Mouse (Mus musculus): Measurements from ENCODE around the gene Vmn1r36.
"Not testable (repeated sequence)": the region's sequence is repeated elsewhere in the genome, so short reads cannot be mapped to it uniquely, and the experiment has no call there.

The Vmn1r36 gene

DNA sequence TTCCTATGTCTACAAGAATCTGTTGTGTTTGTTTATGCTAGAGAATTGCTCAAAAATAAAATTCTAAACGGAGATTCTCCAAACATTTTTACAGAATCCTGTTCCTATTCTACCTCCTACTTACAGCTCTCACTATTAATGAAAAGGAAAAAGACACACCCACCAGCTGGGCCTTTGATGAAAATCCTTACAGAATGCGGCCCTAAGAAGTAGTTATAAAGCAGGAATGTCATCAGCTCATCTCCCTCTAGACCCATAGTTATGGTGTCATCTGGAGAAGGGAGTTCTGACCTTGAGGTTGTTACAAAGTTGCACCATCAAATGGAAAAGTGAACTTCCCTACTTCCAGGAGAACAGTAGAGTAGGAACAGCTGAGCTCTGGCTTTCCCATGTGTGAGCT is at the start of gene Vmn1r36:
Vmn1r36 (minus strand) TSS at position 101 of the 400 bp plus-strand sequence.
- not testable (repeated sequence) for DNase-seq (ENCODE audit: low spot score in 2 of 2)

DNA sequence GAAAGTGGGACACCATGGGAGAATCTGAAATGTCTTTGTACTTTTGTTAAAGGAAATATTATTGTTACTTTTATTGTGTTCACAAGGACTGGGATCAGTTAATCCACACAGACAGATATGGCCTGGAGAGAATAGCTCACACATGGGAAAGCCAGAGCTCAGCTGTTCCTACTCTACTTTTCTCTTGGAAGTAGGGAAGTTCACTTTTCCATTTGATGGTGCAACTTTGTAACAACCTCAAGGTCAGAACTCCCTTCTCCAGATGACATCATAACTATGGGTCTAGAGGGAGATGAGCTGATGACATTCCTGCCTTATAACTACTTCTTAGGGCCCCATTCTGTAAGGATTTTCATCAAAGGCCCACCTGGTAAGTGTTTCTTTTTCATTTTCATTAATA is 10.1 kb upstream of the Vmn1r36 start, which contains the start of gene Vmn1r37:
Vmn1r37 (plus strand) TSS at position 301 of the 400 bp plus-strand sequence.
- not testable (repeated sequence) for DNase-seq (ENCODE audit: low spot score in 2 of 2)

DNA sequence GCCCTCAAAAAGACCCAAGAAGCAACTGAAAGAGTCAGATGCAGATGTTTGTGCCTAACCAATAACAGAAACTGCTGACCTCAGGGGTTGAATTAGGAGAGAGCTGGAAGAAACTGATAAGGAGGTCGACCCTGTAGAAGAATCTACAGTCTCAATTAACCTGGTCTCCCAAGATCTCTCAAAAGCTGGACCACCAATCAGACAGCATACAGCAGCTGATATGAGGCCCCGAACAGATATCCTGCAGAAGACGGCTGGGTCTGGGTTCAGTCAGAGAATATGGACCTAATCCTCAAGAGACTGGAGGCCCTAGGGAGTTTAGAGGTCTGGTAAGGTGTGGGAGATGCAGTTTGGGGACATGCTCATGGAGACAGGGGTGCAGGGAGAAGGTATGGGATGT is 5.1 kb downstream of the Vmn1r36 start:
- DNase-seq (ENCODE audit: low spot score in 2 of 2) = no peak

DNA sequence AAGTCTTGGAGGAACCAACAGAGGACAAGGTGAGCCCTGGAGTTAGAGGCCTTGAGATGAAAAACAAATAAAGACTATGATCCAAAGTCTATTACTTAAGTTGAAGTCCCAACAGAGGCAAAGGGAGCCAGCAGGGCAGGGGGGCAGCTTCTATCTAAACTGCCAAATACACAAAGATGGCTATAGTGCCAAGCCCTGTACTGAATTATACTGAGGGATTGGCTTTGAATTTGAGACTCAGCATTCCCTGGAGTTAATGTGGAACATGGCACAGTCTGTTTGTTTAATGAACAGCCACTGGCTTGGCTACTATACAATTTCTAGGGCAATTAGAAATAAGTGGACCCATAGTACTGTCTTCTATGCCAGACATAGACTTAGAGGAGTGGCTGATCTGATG is 10.1 kb downstream of the Vmn1r36 start:
- no peak for DNase-seq (ENCODE audit: low spot score in 2 of 2)

GRCm38 (mm10) chr6:66685806-66686205 is 33.2 kb downstream of the Vmn1r36 start, which contains the start of gene Vmn1r35:
TSS of gene Vmn1r35 (minus strand) at chr6:66685906.
- DNase-seq (ENCODE audit: low spot score in 2 of 2) = no peak
